Mouse (Mus musculus) kidney, postnatal 0 days (tissue): ENCODE measurements around the gene Cdyl. TPM values are rescaled to one million over a fixed set of nuclear protein-coding genes. Genes with fewer than 3 reads are reported as not detected.
A peak's percentile ranks its signal among the peaks of the same experiment; 100 is the strongest.

Experiments
- ATAC-seq: fragments of 200-750 bp; cut with Nextera tagmentation; replicated peaks from 2 replicates; pipeline ENCODE4 v1.8.0; 2017; ENCODE audit warnings: low read depth, moderate number of reproducible peaks, moderate TSS enrichment, moderate library complexity; ENCODE audit not compliant: low FRiP score
- DNase-seq: peaks from one replicate; pipeline ENCODE4 v3.0.0-alpha.2; 2016; ENCODE audit warnings: low spot score
- H3K27ac ChIP-seq: fragments of 300-500 bp; sonication (generic); 2 replicates; pipeline ENCODE4 v1.5.1; 2014; ENCODE audit warnings: mild to moderate bottlenecking
- H3K27me3 ChIP-seq: fragments of 300-500 bp; sonication (generic); 2 replicates; pipeline ENCODE4 v1.6.1; 2014; ENCODE audit warnings: low read length, mixed read lengths; ENCODE audit not compliant: insufficient read depth
- H3K36me3 ChIP-seq: fragments of 300-500 bp; sonication (generic); 2 replicates; pipeline ENCODE4 v1.6.1; 2014; ENCODE audit warnings: low read length, mixed read lengths; ENCODE audit not compliant: insufficient read depth
- H3K4me1 ChIP-seq: fragments of 300-500 bp; sonication (generic); replicated peaks from 2 replicates; pipeline ENCODE4 v1.6.1; 2014; ENCODE audit warnings: antibody characterized with exemption, low read length, mixed read lengths; ENCODE audit not compliant: insufficient read depth
- H3K4me2 ChIP-seq: fragments of 300-500 bp; sonication (generic); 2 replicates; pipeline ENCODE4 v1.6.1; 2014; ENCODE audit warnings: mild to moderate bottlenecking, low read length, moderate library complexity, mixed read lengths
- H3K4me3 ChIP-seq: fragments of 300-500 bp; sonication (generic); replicated peaks from 2 replicates; pipeline ENCODE4 v1.5.1; 2014; ENCODE audit warnings: low read depth, low read length
- H3K9ac ChIP-seq: fragments of 300-500 bp; sonication (generic); 2 replicates; pipeline ENCODE4 v1.6.1; 2014; ENCODE audit warnings: low read depth, low read length
- H3K9me3 ChIP-seq: fragments of 300-500 bp; sonication (generic); replicated peaks from 2 replicates; pipeline ENCODE4 v1.6.1; 2016; ENCODE audit warnings: low read length, inconsistent platforms, mixed read lengths
- CTCF ChIP-seq: IDR thresholded peaks from 2 replicates; pipeline ENCODE4 v1.5.1; 2016; ENCODE audit warnings: antibody characterized with exemption, low read depth, mild to moderate bottlenecking, moderate library complexity
- WGBS: fragments of 180-500 bp; shearing (Covaris S2); extraction: QIAGEN DNeasy Blood & Tissue Kit; methylation state at CpG from one replicate; pipeline ENCODE4 v1.1.7; 2014; 5-methylcytosine and 5-hydroxymethylcytosine counted together
- polyA plus RNA-seq: library from polyadenylated mRNA; unstranded; fragments of >200 nt; fragmentation: Nextera tagmentation; extraction: Ambion mirVana; gene quantifications from 2 replicates; pipeline ENCODE4 v1.2.1, GENCODE M21; 2015

Gene Cdyl
- polyA plus RNA-seq, 1 experiment from 2014 or later: 10.2 TPM

- H3K9ac ChIP-seq: no peak overlapping the region
- no peak overlapping the region for H3K4me2 ChIP-seq
- no peaks in the 10 kb centered on the region for H3K36me3 ChIP-seq
- WGBS: 30% methylated on average over 15 of the region's 15 CpGs
- peak; percentile 32 for DNase-seq
- no peaks in the 10 kb centered on the region for H3K4me1 ChIP-seq
- H3K27ac ChIP-seq: no peak overlapping the region
- peak; percentile 72 for TF ChIP-seq CTCF
- H3K9me3 ChIP-seq: no peaks in the 10 kb centered on the region
- H3K27me3 ChIP-seq: no peaks in the 10 kb centered on the region
- no peak for ATAC-seq
- H3K4me3 ChIP-seq: no peak overlapping the region
Observed at GRCm38 (mm10) chr13:35886121-35886725, 226.6 kb downstream of the Cdyl start.

DNA sequence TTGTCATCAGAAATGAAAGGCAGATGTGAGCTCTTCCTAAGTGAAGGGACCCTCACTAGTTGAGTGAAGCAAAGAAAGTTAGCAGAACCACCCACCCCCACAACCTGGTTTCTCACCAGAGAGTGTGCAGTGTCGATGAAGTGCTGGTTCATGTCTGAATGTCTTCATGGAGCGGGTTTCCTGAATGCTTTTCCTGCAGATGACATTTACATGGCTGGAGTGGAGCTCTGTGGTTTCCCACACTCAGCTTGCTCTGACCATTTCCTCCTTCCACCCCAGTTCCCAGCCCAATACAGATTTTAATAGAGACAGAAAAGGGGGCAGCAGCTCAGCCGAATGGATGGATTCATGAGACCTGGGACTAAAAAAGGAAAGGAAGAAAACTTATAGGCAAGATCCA, 233.2 kb downstream of the Cdyl start:
- ATAC-seq (no peak), DNase-seq (no peak)
- H3K9ac ChIP-seq: no peak overlapping the region
- no peak overlapping the region for H3K4me3 ChIP-seq
- no peak for TF ChIP-seq CTCF
- H3K27me3 ChIP-seq: no peaks in the 10 kb centered on the region
- no peak overlapping the region for H3K4me2 ChIP-seq
- H3K9me3 ChIP-seq: no peaks in the 10 kb centered on the region
- 77% methylated on average over 3 of the region's 3 CpGs for WGBS
- no peaks in the 10 kb centered on the region for H3K4me1 ChIP-seq
- H3K27ac ChIP-seq: no peak overlapping the region
- H3K36me3 ChIP-seq: no peaks in the 10 kb centered on the region

GRCm38 (mm10) chr13:35905378-35905777, 245.7 kb downstream of the Cdyl start:
- under 1% methylated on average over 13 of the region's 13 CpGs for WGBS
- Histone ChIP-seq H3K27me3 (no peaks in the 10 kb centered on the region), H3K27ac (no peak overlapping the region), H3K9me3 (no peaks in the 10 kb centered on the region), H3K9ac (peak overlapping the region; percentile 52), H3K36me3 (no peaks in the 10 kb centered on the region), H3K4me2 (peak overlapping the region; percentile 75), H3K4me3 (peak overlapping the region; percentile 66), H3K4me1 (no peaks in the 10 kb centered on the region)
- DNase-seq: no peak
- no peak for ATAC-seq
- no peak for TF ChIP-seq CTCF

DNA sequence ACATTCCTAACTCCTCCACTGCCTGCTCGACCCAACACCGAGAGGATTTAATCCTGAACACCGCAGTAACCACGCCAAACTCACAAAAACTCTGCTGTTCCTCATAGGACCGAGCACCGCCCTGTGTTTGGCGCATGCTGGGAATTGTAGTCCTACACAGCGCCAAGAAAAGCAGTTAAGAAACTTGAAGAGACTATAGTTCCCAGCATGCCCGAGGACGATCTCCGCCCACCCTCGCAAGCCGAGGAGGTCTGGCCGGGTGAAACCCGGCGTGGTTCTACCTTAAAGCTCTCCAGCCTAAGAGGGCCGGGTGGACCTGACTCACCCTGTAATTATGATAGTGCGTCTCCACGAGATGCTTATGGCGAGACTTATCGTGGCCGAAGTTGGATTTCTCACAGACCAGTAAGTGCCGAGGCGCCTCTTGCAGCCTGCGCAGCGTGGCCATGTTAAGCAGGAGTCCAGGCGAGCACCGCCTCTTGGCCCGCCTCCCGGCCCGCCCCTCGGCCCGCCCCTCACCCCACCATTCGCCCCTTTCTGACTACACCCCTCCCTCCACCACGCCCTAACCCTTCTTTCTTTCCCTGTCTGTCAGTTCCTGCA, 246.3 kb downstream of the Cdyl start, which contains the start of gene Rpp40:
TSS of gene Rpp40 (minus strand) at position 481 of the 603 bp plus-strand sequence.
- Histone ChIP-seq H3K4me1 (no peaks in the 10 kb centered on the region), H3K4me2 (peak within 1 kb of the TSS; percentile 75), H3K36me3 (no peaks in the 10 kb centered on the region), H3K27ac (no peak within 1 kb of the TSS), H3K4me3 (peak within 1 kb of the TSS; percentile 66), H3K9me3 (no peaks in the 10 kb centered on the region), H3K9ac (peak within 1 kb of the TSS; percentile 52), H3K27me3 (no peaks in the 10 kb centered on the region)
- TF ChIP-seq CTCF: no peak
- under 1% methylated on average over 35 of the region's 35 CpGs for WGBS
- DNase-seq (peak; percentile 97), ATAC-seq (peak; percentile 99)

- Histone ChIP-seq H3K27ac (no peak overlapping the region), H3K36me3 (no peaks in the 10 kb centered on the region), H3K4me3 (no peak overlapping the region), H3K9me3 (no peaks in the 10 kb centered on the region), H3K27me3 (no peaks in the 10 kb centered on the region), H3K4me2 (no peak overlapping the region), H3K9ac (no peak overlapping the region), H3K4me1 (no peaks in the 10 kb centered on the region)
- DNase-seq: no peak
- ATAC-seq: no peak
- WGBS: 97% methylated on average over 1 of the region's 1 CpGs
- no peak for TF ChIP-seq CTCF
Observed at GRCm38 (mm10) chr13:35911476-35911875, 251.8 kb downstream of the Cdyl start.

Other genes starting within 250 kb of the Cdyl start
- gene Rpp40, start 246.5 kb downstream of the Cdyl start, polyA plus RNA-seq: 13.6 and 16.3 TPM in 2 replicates